Mouse (Mus musculus): Measurements from ENCODE around the gene Ing2. TPM values are rescaled to one million over a fixed set of nuclear protein-coding genes. Genes with fewer than 3 reads are reported as not detected.

Gene Ing2
- polyA plus RNA-seq, 1 experiment from 2014 or later = 11.3 TPM

- DNase-seq (ENCODE audit: low spot score) = no peak
- WGBS = 92% methylated on average over 8 of the region's 8 CpGs
These were observed 11.0 kb downstream of the Ing2 start for GRCm38 (mm10) chr8:47664231-47664785.

GRCm38 (mm10) chr8:47663201-47663600, 12.2 kb downstream of the Ing2 start:
- ATAC-seq (ENCODE audit: low read depth) (no peak), DNase-seq (ENCODE audit: low spot score) (no peak)
- 72% methylated on average over 5 of the region's 5 CpGs for WGBS

More at GRCm38 (mm10) chr8:47664231-47664785, 11.0 kb downstream of the Ing2 start:
- no peaks in the 10 kb centered on the region for H3K27me3 ChIP-seq (replicated peaks; ENCODE audit: control insufficient read depth, insufficient read depth, low read length)
- no peak for ATAC-seq (ENCODE audit: low read depth)
- no peak overlapping the region for H3K27ac ChIP-seq (replicated peaks; ENCODE audit: low read depth, low read length)
- H3K9ac ChIP-seq (ENCODE audit: low read depth, low read length) = no peak overlapping the region
- H3K4me1 ChIP-seq (ENCODE audit: control insufficient read depth, insufficient read depth, low read length) = no peaks in the 10 kb centered on the region
- H3K4me3 ChIP-seq (ENCODE audit: low read depth, low read length) = no peak overlapping the region
- H3K4me2 ChIP-seq (ENCODE audit: low read depth, low read length) = no peak overlapping the region
- H3K36me3 ChIP-seq (ENCODE audit: control insufficient read depth, insufficient read depth, low read length) = peaks cover 27% of the 10 kb centered on the region
- H3K9me3 ChIP-seq (ENCODE audit: control insufficient read depth, low read length) = no peaks in the 10 kb centered on the region

GRCm38 (mm10) chr8:47662716-47663115, 12.6 kb downstream of the Ing2 start:
- Histone ChIP-seq H3K9me3 (ENCODE audit: control insufficient read depth, low read length) (no peaks in the 10 kb centered on the region), H3K4me1 (ENCODE audit: control insufficient read depth, insufficient read depth, low read length) (no peaks in the 10 kb centered on the region), H3K27me3 (replicated peaks; ENCODE audit: control insufficient read depth, insufficient read depth, low read length) (no peaks in the 10 kb centered on the region), H3K9ac (ENCODE audit: low read depth, low read length) (no peak overlapping the region), H3K27ac (replicated peaks; ENCODE audit: low read depth, low read length) (no peak overlapping the region), H3K4me2 (ENCODE audit: low read depth, low read length) (no peak overlapping the region), H3K36me3 (ENCODE audit: control insufficient read depth, insufficient read depth, low read length) (peaks cover 12% of the 10 kb centered on the region), H3K4me3 (ENCODE audit: low read depth, low read length) (no peak overlapping the region)
- DNase-seq (ENCODE audit: low spot score) (peak; percentile 22), ATAC-seq (ENCODE audit: low read depth) (no peak)
- WGBS = 85% methylated on average over 5 of the region's 5 CpGs

More at GRCm38 (mm10) chr8:47663201-47663600, 12.2 kb downstream of the Ing2 start:
- H3K4me1 ChIP-seq (ENCODE audit: control insufficient read depth, insufficient read depth, low read length) = no peaks in the 10 kb centered on the region
- H3K4me3 ChIP-seq (ENCODE audit: low read depth, low read length) = no peak overlapping the region
- H3K4me2 ChIP-seq (ENCODE audit: low read depth, low read length) = no peak overlapping the region
- no peak overlapping the region for H3K9ac ChIP-seq (ENCODE audit: low read depth, low read length)
- peaks cover 17% of the 10 kb centered on the region for H3K36me3 ChIP-seq (ENCODE audit: control insufficient read depth, insufficient read depth, low read length)
- no peaks in the 10 kb centered on the region for H3K27me3 ChIP-seq (replicated peaks; ENCODE audit: control insufficient read depth, insufficient read depth, low read length)
- H3K27ac ChIP-seq (replicated peaks; ENCODE audit: low read depth, low read length) = no peak overlapping the region
- H3K9me3 ChIP-seq (ENCODE audit: control insufficient read depth, low read length) = no peaks in the 10 kb centered on the region

- Histone ChIP-seq H3K27me3 (replicated peaks; ENCODE audit: control insufficient read depth, insufficient read depth, low read length) (no peaks in the 10 kb centered on the region), H3K36me3 (ENCODE audit: control insufficient read depth, insufficient read depth, low read length) (0 out of 2 replicates have a peak, but pooled peaks cover 3% of the 10 kb centered on the region), H3K9me3 (ENCODE audit: control insufficient read depth, low read length) (no peaks in the 10 kb centered on the region), H3K9ac (ENCODE audit: low read depth, low read length) (no peak overlapping the region), H3K4me2 (ENCODE audit: low read depth, low read length) (no peak overlapping the region), H3K4me3 (ENCODE audit: low read depth, low read length) (no peak overlapping the region), H3K4me1 (ENCODE audit: control insufficient read depth, insufficient read depth, low read length) (no peaks in the 10 kb centered on the region), H3K27ac (replicated peaks; ENCODE audit: low read depth, low read length) (no peak overlapping the region)
- DNase-seq (ENCODE audit: low spot score) = no peak
- no peak for ATAC-seq (ENCODE audit: low read depth)
- WGBS = 92% methylated on average over 7 of the region's 7 CpGs
These were observed 15.0 kb downstream of the Ing2 start for GRCm38 (mm10) chr8:47660394-47660793.

GRCm38 (mm10) chr8:47659463-47659862, 15.9 kb downstream of the Ing2 start:
- Histone ChIP-seq H3K27ac (replicated peaks; ENCODE audit: low read depth, low read length) (no peak overlapping the region), H3K36me3 (ENCODE audit: control insufficient read depth, insufficient read depth, low read length) (0 out of 2 replicates have a peak, but pooled peaks cover 3% of the 10 kb centered on the region), H3K9me3 (ENCODE audit: control insufficient read depth, low read length) (no peaks in the 10 kb centered on the region), H3K4me3 (ENCODE audit: low read depth, low read length) (no peak overlapping the region), H3K27me3 (replicated peaks; ENCODE audit: control insufficient read depth, insufficient read depth, low read length) (no peaks in the 10 kb centered on the region), H3K9ac (ENCODE audit: low read depth, low read length) (no peak overlapping the region), H3K4me1 (ENCODE audit: control insufficient read depth, insufficient read depth, low read length) (no peaks in the 10 kb centered on the region), H3K4me2 (ENCODE audit: low read depth, low read length) (no peak overlapping the region)
- ATAC-seq (ENCODE audit: low read depth) = no peak
- no peak for DNase-seq (ENCODE audit: low spot score)
- 88% methylated on average over 5 of the region's 5 CpGs for WGBS

GRCm38 (mm10) chr8:47654406-47654805, 20.9 kb downstream of the Ing2 start:
- DNase-seq (ENCODE audit: low spot score) (no peak), ATAC-seq (ENCODE audit: low read depth) (no peak)
- no peaks in the 10 kb centered on the region for H3K27me3 ChIP-seq (replicated peaks; ENCODE audit: control insufficient read depth, insufficient read depth, low read length)
- H3K4me1 ChIP-seq (ENCODE audit: control insufficient read depth, insufficient read depth, low read length) = no peaks in the 10 kb centered on the region
- no peak overlapping the region for H3K4me3 ChIP-seq (ENCODE audit: low read depth, low read length)
- H3K9ac ChIP-seq (ENCODE audit: low read depth, low read length) = no peak overlapping the region
- no peak overlapping the region for H3K27ac ChIP-seq (replicated peaks; ENCODE audit: low read depth, low read length)
- H3K4me2 ChIP-seq (ENCODE audit: low read depth, low read length) = no peak overlapping the region
- no peaks in the 10 kb centered on the region for H3K36me3 ChIP-seq (ENCODE audit: control insufficient read depth, insufficient read depth, low read length)
- 53% methylated on average over 3 of the region's 3 CpGs for WGBS
- H3K9me3 ChIP-seq (ENCODE audit: control insufficient read depth, low read length) = no peaks in the 10 kb centered on the region

- no peak for ATAC-seq (ENCODE audit: low read depth)
These were observed 22.6 kb downstream of the Ing2 start for GRCm38 (mm10) chr8:47652737-47653076.

GRCm38 (mm10) chr8:47651913-47652736, 23.2 kb downstream of the Ing2 start:
- DNase-seq (ENCODE audit: low spot score) (no peak), ATAC-seq (ENCODE audit: low read depth) (no peak)
- 90% methylated on average over 13 of the region's 13 CpGs for WGBS
- H3K4me3 ChIP-seq (ENCODE audit: low read depth, low read length) = no peak overlapping the region
- H3K27ac ChIP-seq (replicated peaks; ENCODE audit: low read depth, low read length) = no peak overlapping the region
- H3K4me1 ChIP-seq (ENCODE audit: control insufficient read depth, insufficient read depth, low read length) = no peaks in the 10 kb centered on the region
- no peaks in the 10 kb centered on the region for H3K27me3 ChIP-seq (replicated peaks; ENCODE audit: control insufficient read depth, insufficient read depth, low read length)
- no peaks in the 10 kb centered on the region for H3K36me3 ChIP-seq (ENCODE audit: control insufficient read depth, insufficient read depth, low read length)
- H3K9me3 ChIP-seq (ENCODE audit: control insufficient read depth, low read length) = peaks cover under 1% of the 10 kb centered on the region; the same call in 1 of the 2 replicates
- H3K4me2 ChIP-seq (ENCODE audit: low read depth, low read length) = no peak overlapping the region
- H3K9ac ChIP-seq (ENCODE audit: low read depth, low read length) = no peak overlapping the region

More at GRCm38 (mm10) chr8:47652737-47653076, 22.6 kb downstream of the Ing2 start:
- Histone ChIP-seq H3K27ac (replicated peaks; ENCODE audit: low read depth, low read length) (no peak overlapping the region), H3K27me3 (replicated peaks; ENCODE audit: control insufficient read depth, insufficient read depth, low read length) (no peaks in the 10 kb centered on the region), H3K36me3 (ENCODE audit: control insufficient read depth, insufficient read depth, low read length) (no peaks in the 10 kb centered on the region), H3K4me3 (ENCODE audit: low read depth, low read length) (no peak overlapping the region), H3K9me3 (ENCODE audit: control insufficient read depth, low read length) (no peaks in the 10 kb centered on the region), H3K4me2 (ENCODE audit: low read depth, low read length) (no peak overlapping the region), H3K4me1 (ENCODE audit: control insufficient read depth, insufficient read depth, low read length) (no peaks in the 10 kb centered on the region), H3K9ac (ENCODE audit: low read depth, low read length) (no peak overlapping the region)
- DNase-seq (ENCODE audit: low spot score) = no peak
- 89% methylated on average over 3 of the region's 3 CpGs for WGBS

Data from embryonic facial prominence, embryonic 14.5 days (tissue).